Mouse (Mus musculus) left cerebral cortex, postnatal 4 days (tissue): ENCODE results near the gene 1700025G04Rik. TPM values are rescaled to one million over a fixed set of nuclear protein-coding genes. Genes with fewer than 3 reads are reported as not detected.

Experiments
- DNase-seq: peaks from one replicate; pipeline ENCODE4 v3.0.0-alpha.2; 2022
- intact Hi-C: fragments of 180-260 bp; cut with DNase I; formaldehyde crosslinking; loops from one replicate; pipeline ENCODE4 v1.15.1; 2025
- total RNA-seq, 2 experiments: library from RNA; stranded (reverse); gene quantifications; 2 replicates each; pipeline ENCODE4 v1.2.3; 2021

Gene 1700025G04Rik
- total RNA-seq, 2 experiments from 2014 or later, result 51.3 to 51.4 TPM

- intact Hi-C loops, result no loop called here
- DNase-seq, result no peak
Observed at GRCm38 (mm10) chr1:151998721-151999206, 91.2 kb downstream of the 1700025G04Rik start.

- no peak for DNase-seq
- intact Hi-C loops, result no loop called here
Observed at GRCm38 (mm10) chr1:151997591-151997990, 92.3 kb downstream of the 1700025G04Rik start.

- intact Hi-C loops, result no loop called here
- no peak for DNase-seq
Observed at GRCm38 (mm10) chr1:151995948-151996697, 93.8 kb downstream of the 1700025G04Rik start.

- DNase-seq, result peak; percentile 34
- intact Hi-C loops, result no loop called here
Observed at GRCm38 (mm10) chr1:151994271-151994670, 95.7 kb downstream of the 1700025G04Rik start.

- no peak for DNase-seq
- intact Hi-C loops, result no loop called here
Observed at GRCm38 (mm10) chr1:151991505-151991904, 98.4 kb downstream of the 1700025G04Rik start.

GRCm38 (mm10) chr1:151990615-151991014, 99.3 kb downstream of the 1700025G04Rik start:
- no peak for DNase-seq
- intact Hi-C loops, result no loop called here

- DNase-seq, result no peak
- intact Hi-C loops, result no loop called here
Observed at GRCm38 (mm10) chr1:151988713-151989112, 101.2 kb downstream of the 1700025G04Rik start.

GRCm38 (mm10) chr1:151988066-151988465, 101.9 kb downstream of the 1700025G04Rik start:
- no peak for DNase-seq
- intact Hi-C loops, result no loop called here

GRCm38 (mm10) chr1:151986024-151986778, 103.7 kb downstream of the 1700025G04Rik start:
- intact Hi-C loops, result no loop called here
- DNase-seq, result peak; percentile 26

GRCm38 (mm10) chr1:151985056-151985455, 104.9 kb downstream of the 1700025G04Rik start:
- no peak for DNase-seq

GRCm38 (mm10) chr1:151983991-151984390, 105.9 kb downstream of the 1700025G04Rik start:
- DNase-seq, result no peak
- intact Hi-C loops, result no loop called here

More at GRCm38 (mm10) chr1:151985056-151985455, 104.9 kb downstream of the 1700025G04Rik start:
- intact Hi-C loops, result no loop called here

GRCm38 (mm10) chr1:151980498-151980897, 109.4 kb downstream of the 1700025G04Rik start:
- intact Hi-C loops, result no loop called here

GRCm38 (mm10) chr1:151979803-151980456, 110.0 kb downstream of the 1700025G04Rik start:
- no peak for DNase-seq
- intact Hi-C loops, result no loop called here

More at GRCm38 (mm10) chr1:151980498-151980897, 109.4 kb downstream of the 1700025G04Rik start:
- no peak for DNase-seq

- intact Hi-C loops, result no loop called here
Observed at GRCm38 (mm10) chr1:151978751-151979150, 111.2 kb downstream of the 1700025G04Rik start.

GRCm38 (mm10) chr1:151977596-151977995, 112.3 kb downstream of the 1700025G04Rik start:
- DNase-seq, result no peak
- intact Hi-C loops, result no loop called here

More at GRCm38 (mm10) chr1:151978751-151979150, 111.2 kb downstream of the 1700025G04Rik start:
- no peak for DNase-seq

- intact Hi-C loops, result no loop called here
- DNase-seq, result no peak
Observed at GRCm38 (mm10) chr1:151976850-151977249, 113.1 kb downstream of the 1700025G04Rik start.

GRCm38 (mm10) chr1:151975418-151976379, 114.2 kb downstream of the 1700025G04Rik start:
- intact Hi-C loops, result no loop called here
- DNase-seq, result no peak

GRCm38 (mm10) chr1:151974887-151975286, 115.0 kb downstream of the 1700025G04Rik start:
- no peak for DNase-seq
- intact Hi-C loops, result no loop called here

GRCm38 (mm10) chr1:151974424-151974823, 115.5 kb downstream of the 1700025G04Rik start:
- no peak for DNase-seq
- intact Hi-C loops, result no loop called here
